Mouse (Mus musculus) stomach, embryonic 15.5 days (tissue): ENCODE measurements at regions not wholly inside any gene's neighbourhood (a gene's known extent, or its start where the extent isn't known, plus 50 kb on each side); places are given as distances from the start of the nearest gene placed in this dataset.

ENCODE experiments used
- ATAC-seq: fragments of 200-750 bp; cut with Nextera tagmentation; 2 replicates; pipeline ENCODE4 v1.8.0; 2017; ENCODE audit warnings: low read depth, moderate number of reproducible peaks, moderate TSS enrichment; ENCODE audit not compliant: insufficient read depth, low FRiP score
- H3K27ac ChIP-seq: fragments of 300-500 bp; sonication (generic); 2 replicates; pipeline ENCODE4 v1.5.1; 2015; ENCODE audit warnings: mild to moderate bottlenecking, inconsistent platforms
- H3K27me3 ChIP-seq: fragments of 300-500 bp; sonication (generic); replicated peaks from 2 replicates; pipeline ENCODE4 v1.6.1; 2015; ENCODE audit warnings: inconsistent platforms
- H3K36me3 ChIP-seq: fragments of 300-500 bp; sonication (generic); 2 replicates; pipeline ENCODE4 v1.6.1; 2015; ENCODE audit warnings: inconsistent platforms
- H3K4me1 ChIP-seq: fragments of 300-500 bp; sonication (generic); 2 replicates; pipeline ENCODE4 v1.6.1; 2015; ENCODE audit warnings: inconsistent platforms
- H3K4me2 ChIP-seq: fragments of 300-500 bp; sonication (generic); 2 replicates; pipeline ENCODE4 v1.6.1; 2015; ENCODE audit warnings: mild to moderate bottlenecking, inconsistent platforms
- H3K4me3 ChIP-seq: fragments of 300-500 bp; sonication (generic); replicated peaks from 2 replicates; pipeline ENCODE4 v1.5.1; 2015; ENCODE audit warnings: inconsistent platforms
- H3K9ac ChIP-seq: fragments of 300-500 bp; sonication (generic); 2 replicates; pipeline ENCODE4 v1.6.1; 2015; ENCODE audit warnings: inconsistent platforms
- H3K9me3 ChIP-seq: fragments of 300-500 bp; sonication (generic); 2 replicates; pipeline ENCODE4 v1.6.1; 2016; ENCODE audit warnings: inconsistent platforms
- WGBS: fragments of 180-500 bp; shearing (Covaris S2); methylation state at CpG from one replicate; pipeline ENCODE4 v1.1.7; 2015; 5-methylcytosine and 5-hydroxymethylcytosine counted together

- Histone ChIP-seq H3K27me3 (no peaks in the 10 kb centered on the region), H3K9ac (no peak overlapping the region), H3K4me2 (no peak overlapping the region), H3K4me1 (no peaks in the 10 kb centered on the region), H3K27ac (no peak overlapping the region), H3K4me3 (no peak overlapping the region), H3K9me3 (no peaks in the 10 kb centered on the region), H3K36me3 (no peaks in the 10 kb centered on the region)
- 44% methylated on average over 3 of the region's 3 CpGs for WGBS
- no peak for ATAC-seq
Measured at GRCm38 (mm10) chr4:68536254-68536653, 417.9 kb downstream of the Brinp1 start.

GRCm38 (mm10) chr4:68535815-68536214 is 418.4 kb downstream of the Brinp1 start:
- Histone ChIP-seq H3K36me3 (no peaks in the 10 kb centered on the region), H3K4me1 (no peaks in the 10 kb centered on the region), H3K9me3 (no peaks in the 10 kb centered on the region), H3K4me3 (no peak overlapping the region), H3K27me3 (no peaks in the 10 kb centered on the region), H3K27ac (no peak overlapping the region), H3K9ac (no peak overlapping the region), H3K4me2 (no peak overlapping the region)
- WGBS: 24% methylated on average over 1 of the region's 1 CpGs
- no peak for ATAC-seq

GRCm38 (mm10) chr4:68532056-68532455 is 422.1 kb downstream of the Brinp1 start:
- no peaks in the 10 kb centered on the region for H3K36me3 ChIP-seq
- no peaks in the 10 kb centered on the region for H3K4me1 ChIP-seq
- no peak overlapping the region for H3K4me3 ChIP-seq
- H3K27me3 ChIP-seq: no peaks in the 10 kb centered on the region
- no peaks in the 10 kb centered on the region for H3K9me3 ChIP-seq
- no peak for ATAC-seq
- WGBS: 44% methylated on average over 3 of the region's 3 CpGs
- H3K4me2 ChIP-seq: no peak overlapping the region
- no peak overlapping the region for H3K27ac ChIP-seq
- H3K9ac ChIP-seq: no peak overlapping the region

- no peak overlapping the region for H3K9ac ChIP-seq
- no peak for ATAC-seq
- no peak overlapping the region for H3K27ac ChIP-seq
- H3K4me1 ChIP-seq: no peaks in the 10 kb centered on the region
- H3K4me3 ChIP-seq: no peak overlapping the region
- no peaks in the 10 kb centered on the region for H3K27me3 ChIP-seq
- H3K4me2 ChIP-seq: no peak overlapping the region
- no peaks in the 10 kb centered on the region for H3K9me3 ChIP-seq
- WGBS: 81% methylated on average over 4 of the region's 4 CpGs
- H3K36me3 ChIP-seq: no peaks in the 10 kb centered on the region
Measured at GRCm38 (mm10) chr4:68487993-68488392, 466.2 kb downstream of the Brinp1 start.

GRCm38 (mm10) chr4:68486876-68487275 is 467.3 kb downstream of the Brinp1 start:
- no peak for ATAC-seq
- Histone ChIP-seq H3K4me1 (no peaks in the 10 kb centered on the region), H3K4me3 (no peak overlapping the region), H3K27ac (no peak overlapping the region), H3K4me2 (no peak overlapping the region), H3K9ac (no peak overlapping the region), H3K9me3 (no peaks in the 10 kb centered on the region), H3K36me3 (no peaks in the 10 kb centered on the region), H3K27me3 (no peaks in the 10 kb centered on the region)
- 69% methylated on average over 1 of the region's 1 CpGs for WGBS

- ATAC-seq: no peak
- no peak overlapping the region for H3K9ac ChIP-seq
Measured at GRCm38 (mm10) chr4:68461783-68462182, 492.4 kb downstream of the Brinp1 start.

GRCm38 (mm10) chr4:68416046-68416445 is 538.2 kb downstream of the Brinp1 start:
- Histone ChIP-seq H3K4me1 (no peaks in the 10 kb centered on the region), H3K36me3 (no peaks in the 10 kb centered on the region), H3K9ac (no peak overlapping the region), H3K27me3 (no peaks in the 10 kb centered on the region), H3K4me2 (no peak overlapping the region), H3K9me3 (no peaks in the 10 kb centered on the region), H3K27ac (no peak overlapping the region), H3K4me3 (no peak overlapping the region)
- peak; percentile 35; the same call in 1 of the 2 replicates for ATAC-seq

More at GRCm38 (mm10) chr4:68461783-68462182, 492.4 kb downstream of the Brinp1 start:
- Histone ChIP-seq H3K27me3 (no peaks in the 10 kb centered on the region), H3K4me1 (no peaks in the 10 kb centered on the region), H3K27ac (no peak overlapping the region), H3K4me2 (no peak overlapping the region), H3K4me3 (no peak overlapping the region), H3K36me3 (no peaks in the 10 kb centered on the region), H3K9me3 (no peaks in the 10 kb centered on the region)

- H3K27ac ChIP-seq: no peak overlapping the region
- no peaks in the 10 kb centered on the region for H3K27me3 ChIP-seq
- no peak for ATAC-seq
- no peaks in the 10 kb centered on the region for H3K36me3 ChIP-seq
- no peak overlapping the region for H3K9ac ChIP-seq
- H3K4me2 ChIP-seq: no peak overlapping the region
- no peaks in the 10 kb centered on the region for H3K4me1 ChIP-seq
- no peak overlapping the region for H3K4me3 ChIP-seq
- 44% methylated on average over 2 of the region's 2 CpGs for WGBS
- no peaks in the 10 kb centered on the region for H3K9me3 ChIP-seq
Measured at GRCm38 (mm10) chr4:68410785-68411184, 543.4 kb downstream of the Brinp1 start.

- H3K9me3 ChIP-seq: no peaks in the 10 kb centered on the region
- no peaks in the 10 kb centered on the region for H3K36me3 ChIP-seq
- no peak overlapping the region for H3K9ac ChIP-seq
- WGBS: 62% methylated on average over 3 of the region's 3 CpGs
- no peak overlapping the region for H3K4me3 ChIP-seq
- no peak overlapping the region for H3K4me2 ChIP-seq
- H3K27ac ChIP-seq: no peak overlapping the region
- H3K4me1 ChIP-seq: no peaks in the 10 kb centered on the region
- H3K27me3 ChIP-seq: no peaks in the 10 kb centered on the region
- ATAC-seq: no peak
Measured at GRCm38 (mm10) chr4:68404364-68404763, 549.8 kb downstream of the Brinp1 start.

GRCm38 (mm10) chr4:68387097-68387496 is 567.1 kb downstream of the Brinp1 start:
- H3K9me3 ChIP-seq: no peaks in the 10 kb centered on the region
- H3K9ac ChIP-seq: no peak overlapping the region
- H3K4me3 ChIP-seq: no peak overlapping the region
- H3K4me1 ChIP-seq: no peaks in the 10 kb centered on the region
- no peak overlapping the region for H3K4me2 ChIP-seq
- no peak overlapping the region for H3K27ac ChIP-seq
- WGBS: 93% methylated on average over 7 of the region's 7 CpGs
- H3K27me3 ChIP-seq: no peaks in the 10 kb centered on the region
- no peak for ATAC-seq
- no peaks in the 10 kb centered on the region for H3K36me3 ChIP-seq

GRCm38 (mm10) chr4:68382007-68382406 is 572.2 kb downstream of the Brinp1 start:
- Histone ChIP-seq H3K27ac (no peak overlapping the region), H3K9ac (no peak overlapping the region), H3K4me1 (no peaks in the 10 kb centered on the region), H3K4me3 (no peak overlapping the region), H3K27me3 (no peaks in the 10 kb centered on the region), H3K36me3 (no peaks in the 10 kb centered on the region), H3K4me2 (no peak overlapping the region), H3K9me3 (no peaks in the 10 kb centered on the region)
- ATAC-seq: no peak
- 76% methylated on average over 1 of the region's 1 CpGs for WGBS

- H3K4me1 ChIP-seq: no peaks in the 10 kb centered on the region
- no peak overlapping the region for H3K27ac ChIP-seq
- WGBS: 75% methylated on average over 2 of the region's 2 CpGs
- H3K36me3 ChIP-seq: no peaks in the 10 kb centered on the region
- ATAC-seq: no peak
- H3K4me2 ChIP-seq: no peak overlapping the region
- no peaks in the 10 kb centered on the region for H3K27me3 ChIP-seq
- H3K9ac ChIP-seq: no peak overlapping the region
- no peaks in the 10 kb centered on the region for H3K9me3 ChIP-seq
- no peak overlapping the region for H3K4me3 ChIP-seq
Measured at GRCm38 (mm10) chr4:68367983-68368382, 586.2 kb downstream of the Brinp1 start.

- Histone ChIP-seq H3K36me3 (no peaks in the 10 kb centered on the region), H3K4me3 (no peak overlapping the region), H3K4me2 (no peak overlapping the region), H3K9me3 (no peaks in the 10 kb centered on the region), H3K9ac (no peak overlapping the region), H3K27me3 (no peaks in the 10 kb centered on the region), H3K4me1 (no peaks in the 10 kb centered on the region), H3K27ac (no peak overlapping the region)
- WGBS: 25% methylated on average over 3 of the region's 3 CpGs
- ATAC-seq: no peak
Measured at GRCm38 (mm10) chr4:68319575-68319974, 634.6 kb downstream of the Brinp1 start.
